Comparison of ENCODE assay signal across 24 mouse cellular contexts in the genomic region with DNA sequence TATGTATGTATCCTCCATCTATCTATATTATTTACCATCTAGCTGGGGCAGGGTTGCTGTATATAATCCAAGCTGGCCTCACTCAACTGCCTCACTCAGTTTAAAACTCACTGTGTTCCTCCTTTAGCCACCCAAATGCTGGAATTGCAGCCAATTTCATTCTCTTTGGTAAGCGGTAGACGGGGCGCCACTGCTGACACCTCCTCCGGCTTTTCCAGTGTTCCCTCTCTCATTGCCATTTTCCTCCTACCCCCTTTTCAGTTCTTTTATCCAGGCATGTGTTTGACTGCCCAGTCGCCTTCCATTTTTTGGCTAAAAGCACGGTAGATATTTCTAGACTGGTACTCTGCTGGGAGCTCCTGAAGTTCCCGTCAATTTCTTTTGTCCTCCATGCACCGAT.
A peak's percentile ranks its signal among the peaks of the same experiment; 100 is the strongest.
DNase-seq lines count a peak whose midpoint lies in the region; TF ChIP-seq lines count a peak whose summit lies in the region.
"Had no signal": no experiment of that assay in that cellular context is flagged by ENCODE, and none has a peak within 500 bp of the region (broad histone marks: within the 10 kb centered on the region; RNA-seq: fewer than 3 reads in every experiment).

No protein-coding gene starts in this region.

- H3K27ac ChIP-seq in layer of hippocampus, adult 2 months, result no peak overlapping the region
- H3K27ac ChIP-seq in midbrain, embryonic 10.5 days (replicated peaks), result no peak overlapping the region
- H3K27ac ChIP-seq: forebrain, embryonic 13.5 days; heart, adult 2 months; heart, embryonic 13.5 days; hindbrain, embryonic 13.5 days; limb, embryonic 12.5 days; midbrain, embryonic 12.5 days; neural tube, embryonic 15.5 days had no signal

- no peaks in the 10 kb centered on the region for H3K36me3 ChIP-seq in midbrain, embryonic 10.5 days
- H3K36me3 ChIP-seq: heart, embryonic 13.5 days; hindbrain, embryonic 13.5 days; limb, embryonic 12.5 days; midbrain, embryonic 12.5 days; neural tube, embryonic 15.5 days had no signal

- no peaks in the 10 kb centered on the region for H3K9me3 ChIP-seq in midbrain, embryonic 10.5 days (replicated peaks)
- H3K9me3 ChIP-seq: forebrain, embryonic 13.5 days; heart, embryonic 13.5 days; hindbrain, embryonic 13.5 days; limb, embryonic 12.5 days; midbrain, embryonic 12.5 days; neural tube, embryonic 15.5 days had no signal

- intact Hi-C loops in left cerebral cortex, postnatal 25 days (cut with DNase I), result loop anchor here (2.0 kb wide), 1 partner anchor 61 kb away; no protein-coding TSS in a partner anchor

- DNase-seq in layer of hippocampus, adult 2 months (ENCODE audit: low spot score in 2 of 2), result peak; percentile 21 to 43
- DNase-seq in layer of hippocampus, postnatal 14 days (ENCODE audit: low spot score in 2 of 2), result no peak
- DNase-seq in brain, adult 2 months (ENCODE audit: low read depth, low spot score), result peak; percentile 74
- DNase-seq in frontal cortex, postnatal 36 days (ENCODE audit: low spot score in 2 of 2), result peak; percentile 57 to 74
- DNase-seq in left cerebral cortex, postnatal 25 days (ENCODE audit: low spot score in 2 of 2), result peak; percentile 36 to 88
- no peak for DNase-seq in midbrain, embryonic 10.5 days (ENCODE audit: low spot score)
- no peak for DNase-seq in c-Kit-positive CD71-positive TER-119-positive erythroid progenitor cells, embryonic 14.5 days (ENCODE audit: low spot score)
- DNase-seq in gastrocnemius, postnatal 10 days, result no peak
- DNase-seq: cerebellum, adult 8-10 months; gastrocnemius, postnatal 25 days; heart, adult 2 months; heart, postnatal 14 days; kidney, adult 18-20 months; kidney, postnatal 10 days; liver, postnatal 0 days; lung, postnatal 10 days; thymus, adult 2 months had no signal

- TF ChIP-seq CTCF in layer of hippocampus, adult 2 months (conservative IDR thresholded peaks at IDR 0.05), result no peak

- H3K4me3 ChIP-seq in layer of hippocampus, adult 2 months, result no peak overlapping the region
- no peak overlapping the region for H3K4me3 ChIP-seq in midbrain, embryonic 10.5 days
- H3K4me3 ChIP-seq: forebrain, embryonic 13.5 days; heart, adult 2 months; heart, embryonic 13.5 days; hindbrain, embryonic 13.5 days; limb, embryonic 12.5 days; midbrain, embryonic 12.5 days; neural tube, embryonic 15.5 days had no signal

- no peaks in the 10 kb centered on the region for H3K4me1 ChIP-seq in midbrain, embryonic 10.5 days
- H3K4me1 ChIP-seq: forebrain, embryonic 13.5 days; hindbrain, embryonic 13.5 days; limb, embryonic 12.5 days; midbrain, embryonic 12.5 days; neural tube, embryonic 15.5 days had no signal

- H3K27me3 ChIP-seq in midbrain, embryonic 10.5 days (ENCODE audit: low read depth, poor library complexity, severe bottlenecking), result no peaks in the 10 kb centered on the region
- H3K27me3 ChIP-seq: forebrain, embryonic 13.5 days; heart, embryonic 13.5 days; hindbrain, embryonic 13.5 days; limb, embryonic 12.5 days; midbrain, embryonic 12.5 days; neural tube, embryonic 15.5 days; Patski had no signal

- WGBS in midbrain, embryonic 10.5 days, result 92% methylated on average over 8 of the region's 8 CpGs

Comparison
In these comparisons a context has a peak if more than half of its experiments do, and no peak if none do; other contexts are left out.
1. DNase-seq: peak in layer of hippocampus, adult 2 months (2 of 2), brain, adult 2 months (single experiment), frontal cortex, postnatal 36 days (2 of 2) and left cerebral cortex, postnatal 25 days (2 of 2); none in layer of hippocampus, postnatal 14 days (0 of 2), midbrain, embryonic 10.5 days (single experiment), c-Kit-positive CD71-positive TER-119-positive erythroid progenitor cells, embryonic 14.5 days (single experiment) and gastrocnemius, postnatal 10 days (single experiment).